ENCODE assay signal across 28 mouse cellular contexts in the genomic region with DNA sequence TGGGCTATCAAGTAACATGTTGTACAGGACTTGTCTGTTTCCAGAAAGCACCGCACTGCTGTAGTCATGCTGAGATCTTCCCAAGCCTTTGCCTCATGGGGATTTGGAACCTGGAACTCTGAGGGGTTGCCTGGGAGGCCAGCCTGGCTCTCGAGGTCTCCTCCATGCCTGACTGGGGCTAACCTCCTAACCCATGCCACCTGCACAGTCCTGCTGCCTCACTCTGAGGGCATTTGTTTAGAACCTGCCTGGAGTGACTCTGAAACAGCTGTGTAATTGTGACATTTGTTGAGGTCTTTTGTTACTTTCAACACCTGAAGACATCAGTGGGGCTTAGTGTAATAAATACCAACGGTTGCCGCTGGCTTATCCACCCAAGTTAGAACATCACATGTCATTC. TPM values are rescaled to one million over a fixed set of nuclear protein-coding genes. Genes with fewer than 3 reads are reported as not detected.
"Had no signal": no experiment of that assay in that cellular context is flagged by ENCODE, and none has a peak within 500 bp of the region (broad histone marks: within the 10 kb centered on the region; RNA-seq: fewer than 3 reads in every experiment).

No protein-coding gene starts in this region.

- H3K36me3 ChIP-seq: limb, embryonic 12.5 days; limb, embryonic 15.5 days; midbrain, embryonic 12.5 days; midbrain, embryonic 15.5 days; neural tube, embryonic 12.5 days; neural tube, embryonic 15.5 days; stomach, embryonic 15.5 days had no signal

- H3K9ac ChIP-seq: limb, embryonic 12.5 days; limb, embryonic 15.5 days; liver, embryonic 14.5 days; liver, postnatal 0 days; lung, embryonic 14.5 days; midbrain, embryonic 12.5 days; midbrain, embryonic 15.5 days; neural tube, embryonic 12.5 days; neural tube, embryonic 15.5 days; stomach, embryonic 15.5 days had no signal

- H3K27ac ChIP-seq: kidney, postnatal 0 days; layer of hippocampus, adult 2 months; left cerebral cortex, adult 2 months; limb, embryonic 12.5 days; limb, embryonic 15.5 days; liver, embryonic 14.5 days; macrophage; midbrain, embryonic 12.5 days; midbrain, embryonic 15.5 days; neural tube, embryonic 12.5 days; neural tube, embryonic 15.5 days; stomach, embryonic 15.5 days had no signal

- H3K27me3 ChIP-seq: limb, embryonic 12.5 days; limb, embryonic 15.5 days; midbrain, embryonic 15.5 days; neural tube, embryonic 12.5 days; neural tube, embryonic 15.5 days; stomach, embryonic 15.5 days had no signal

- H3K4me3 ChIP-seq: layer of hippocampus, adult 2 months; left cerebral cortex, adult 2 months; limb, embryonic 12.5 days; limb, embryonic 15.5 days; midbrain, embryonic 12.5 days; midbrain, embryonic 15.5 days; neural tube, embryonic 12.5 days; neural tube, embryonic 15.5 days; stomach, embryonic 15.5 days had no signal

- DNase-seq: kidney, postnatal 25 days; layer of hippocampus, adult 9-11 months; left cerebral cortex, postnatal 4 days; liver, postnatal 0 days; lung, embryonic 14.5 days; right cerebral cortex, adult 18-20 months; right cerebral cortex, postnatal 14 days; right cerebral cortex, postnatal 4 days; thymus, postnatal 25 days had no signal

- H3K9me3 ChIP-seq: limb, embryonic 12.5 days; limb, embryonic 15.5 days; midbrain, embryonic 12.5 days; midbrain, embryonic 15.5 days; neural tube, embryonic 12.5 days; neural tube, embryonic 15.5 days; stomach, embryonic 15.5 days had no signal

- H3K4me2 ChIP-seq: limb, embryonic 12.5 days; limb, embryonic 15.5 days; liver, embryonic 11.5 days; lung, embryonic 14.5 days; midbrain, embryonic 12.5 days; midbrain, embryonic 15.5 days; neural tube, embryonic 12.5 days; neural tube, embryonic 15.5 days had no signal

- H3K4me1 ChIP-seq: limb, embryonic 12.5 days; midbrain, embryonic 15.5 days; neural tube, embryonic 12.5 days had no signal

- ATAC-seq: liver, postnatal 0 days; midbrain, embryonic 15.5 days had no signal

RNA-seq across cellular contexts. Expression of gene F3, which starts 11.1 kb away (rescaled TPM):
- total RNA-seq: megakaryocyte, adult 5-6 weeks had no signal

RNA-seq across cellular contexts. Expression of gene 4930432M17Rik, which starts 41.7 kb away (rescaled TPM):
- total RNA-seq: layer of hippocampus, adult 2 months; layer of hippocampus, postnatal 25 days; left cerebral cortex, adult 2 months; left cerebral cortex, postnatal 14 days; left cerebral cortex, postnatal 4 days; megakaryocyte, adult 5-6 weeks had no signal
- polyA plus RNA-seq: kidney, postnatal 0 days; large intestine, adult 2 months; limb, embryonic 12.5 days; limb, embryonic 15.5 days; liver, embryonic 11.5 days; liver, embryonic 14.5 days; liver, postnatal 0 days; lung, embryonic 14.5 days; lung, postnatal 0 days; macrophage; midbrain, embryonic 12.5 days; midbrain, embryonic 15.5 days; neural tube, embryonic 12.5 days; neural tube, embryonic 15.5 days; stomach, embryonic 15.5 days; thymus, postnatal 0 days had no signal
